Mouse (Mus musculus) olfactory bulb, adult 2 months (tissue): ENCODE measurements around the gene Adam22.

Source experiments
- CTCF ChIP-seq: fragments of 200-500 bp; IDR thresholded peaks from 2 replicates; pipeline ENCODE4 v1.5.1; 2012; ENCODE audit warnings: low read depth, mild to moderate bottlenecking, low read length, moderate library complexity; ENCODE audit not compliant: insufficient read depth
- POLR2A ChIP-seq: fragments of 200-500 bp; IDR thresholded peaks from 2 replicates; pipeline ENCODE4 v1.6.1; 2012; ENCODE audit warnings: mild to moderate bottlenecking, low read depth, low read length, moderate library complexity; ENCODE audit not compliant: insufficient read depth

DNA sequence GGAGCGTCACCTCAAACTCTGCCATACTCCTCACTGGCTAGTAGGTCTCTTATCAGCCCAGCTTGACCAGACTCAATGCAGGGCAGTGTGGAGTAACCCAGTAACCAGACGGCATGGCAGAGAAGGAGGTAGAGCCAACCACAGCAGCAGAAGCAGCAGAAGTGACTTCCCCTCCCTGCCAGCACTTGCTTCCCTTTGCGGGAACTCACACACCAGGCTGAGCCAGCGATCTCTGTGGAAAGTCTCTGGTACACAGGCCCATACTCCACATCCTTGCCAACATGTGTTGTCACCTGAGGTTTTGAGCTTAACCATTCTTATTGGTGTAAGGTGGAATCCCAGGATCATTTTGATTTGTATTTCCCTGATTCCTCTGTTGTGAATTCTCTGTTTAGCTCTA, 111.5 kb downstream of the Adam22 start:
- TF ChIP-seq CTCF (no peak), POLR2A (no peak)
